Mouse (Mus musculus): Measurements from ENCODE around the gene Trpv6.

The Trpv6 gene

DNA sequence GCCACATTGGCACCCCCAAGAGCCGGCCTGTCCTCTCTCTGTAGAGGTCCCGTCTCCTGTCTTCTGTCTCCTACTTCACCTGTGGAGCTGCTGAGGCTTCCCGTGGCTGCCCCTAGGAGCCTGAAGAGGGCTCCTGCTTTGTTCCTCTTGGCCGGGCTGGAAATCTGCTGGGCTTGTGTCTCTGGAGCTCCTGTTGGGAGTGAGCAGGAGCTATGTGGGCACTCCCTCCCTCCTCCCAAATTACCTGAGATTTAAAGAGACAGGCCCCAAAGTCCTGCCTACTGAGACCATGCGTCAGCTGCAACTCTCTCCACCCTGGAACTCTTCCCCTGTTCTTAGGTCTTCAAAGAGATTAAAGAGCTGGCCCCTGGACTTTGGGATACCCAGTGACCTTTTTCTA is at the start of gene Trpv6:
Trpv6 (minus strand) TSS at position 228 of the 400 bp plus-strand sequence.
- DNase-seq (ENCODE audit: low read depth, low spot score) = no peak

DNA sequence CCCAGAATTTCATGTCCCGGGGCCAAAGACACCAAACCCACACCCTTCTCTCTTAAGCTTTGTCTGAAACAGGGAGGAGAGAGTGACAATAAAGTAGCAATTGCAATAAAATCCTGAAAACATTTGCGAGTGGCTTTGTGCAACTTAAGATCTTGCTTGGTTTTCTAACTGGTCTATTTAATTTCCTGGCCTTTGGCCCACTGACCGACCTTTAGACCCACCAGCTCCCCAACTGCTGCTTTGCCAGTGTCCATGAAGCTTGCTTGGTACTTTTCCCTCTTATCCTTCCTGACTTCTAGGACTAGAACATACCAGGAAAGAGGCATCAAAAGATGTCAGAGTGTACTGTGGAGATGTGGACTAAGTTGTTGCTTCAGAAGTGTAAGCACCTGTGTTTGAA is 49.4 kb upstream of the Trpv6 start:
- no peak for DNase-seq (ENCODE audit: low read depth, low spot score)

DNA sequence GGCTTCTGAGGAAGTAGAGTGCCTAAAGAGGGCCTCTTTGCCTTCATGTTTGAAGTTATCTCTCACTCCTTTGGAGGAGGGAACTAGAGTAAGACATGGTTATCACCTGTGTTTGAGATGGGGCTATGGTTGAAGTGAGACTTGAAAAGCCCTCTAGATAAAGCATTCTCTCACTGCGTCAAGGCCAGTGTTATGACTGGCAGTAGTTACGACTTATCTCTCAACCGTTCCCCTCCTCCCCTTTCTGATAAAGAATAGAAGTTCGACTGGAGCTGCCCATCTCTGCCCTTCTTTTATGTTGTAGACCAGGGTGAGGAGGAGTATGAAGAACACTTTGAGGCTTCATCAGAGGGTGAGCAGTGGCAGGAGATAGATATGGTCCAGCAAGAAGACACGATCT is 48.7 kb upstream of the Trpv6 start:
- no peak for DNase-seq (ENCODE audit: low read depth, low spot score)

DNA sequence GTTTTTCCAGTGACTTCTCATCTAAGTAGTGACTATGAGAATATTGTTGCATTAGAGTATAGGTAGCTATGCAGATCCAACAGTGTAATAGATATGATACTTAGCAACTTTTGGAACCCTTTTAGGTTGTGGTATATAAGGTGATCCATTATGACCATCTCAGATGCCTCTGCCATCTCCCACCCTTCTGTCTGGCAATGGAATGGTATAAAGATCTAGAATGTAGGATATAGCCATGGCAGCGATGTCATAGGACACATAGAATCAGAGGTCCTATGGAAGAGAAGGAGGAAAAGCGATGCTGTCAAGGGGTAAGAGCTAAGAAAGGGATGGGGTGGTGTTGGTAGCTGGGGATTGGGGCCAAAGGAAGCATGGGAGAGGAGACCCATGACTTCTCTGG is 47.9 kb upstream of the Trpv6 start, which contains the start of gene Llcfc1:
Llcfc1 (plus strand) TSS at position 301 of the 400 bp plus-strand sequence.
- DNase-seq (ENCODE audit: low read depth, low spot score) = no peak

DNA sequence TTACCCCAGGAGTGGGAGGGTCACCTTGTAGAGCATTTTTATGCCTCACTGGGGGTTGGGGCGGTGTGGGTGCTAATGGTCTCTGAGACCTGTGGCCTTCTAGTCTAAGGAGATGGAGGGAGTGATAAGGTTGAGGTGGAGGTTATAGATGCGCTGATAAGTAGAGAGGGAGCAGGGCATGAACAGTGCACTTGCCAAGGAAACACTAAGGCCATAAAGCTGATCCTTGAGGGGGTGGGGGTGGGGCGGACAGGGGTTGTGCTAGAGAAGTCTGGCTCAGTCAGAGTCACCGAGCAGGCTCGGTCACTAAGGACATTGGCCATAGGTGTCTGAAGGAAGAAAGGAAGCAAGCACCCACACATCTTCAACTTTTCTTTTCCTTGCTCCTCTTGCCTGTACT is 45.5 kb upstream of the Trpv6 start:
- no peak for DNase-seq (ENCODE audit: low read depth, low spot score)

DNA sequence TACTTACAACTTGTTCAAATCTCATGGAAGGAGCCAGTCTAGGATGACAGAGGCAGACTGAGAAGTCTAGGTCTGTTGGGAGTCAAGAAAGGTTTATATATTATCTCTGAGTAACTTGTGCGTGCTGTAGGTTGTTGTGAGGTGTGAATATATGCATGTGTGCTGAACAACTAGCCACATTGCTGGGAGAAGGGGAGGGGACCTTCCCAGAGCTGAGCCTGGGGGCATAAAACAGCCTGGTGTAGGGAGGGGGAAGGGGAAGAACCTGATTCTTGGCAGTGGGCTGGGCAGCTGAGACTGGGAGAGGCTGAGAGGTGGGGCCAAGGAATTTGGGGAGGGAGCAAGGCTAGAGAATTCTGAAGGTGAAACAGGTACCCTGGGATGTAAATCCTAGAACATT is 44.5 kb upstream of the Trpv6 start, which contains the start of gene Trpv5:
Trpv5 (minus strand) TSS at position 101 of the 400 bp plus-strand sequence.
- peak; percentile 14 for DNase-seq (ENCODE audit: low read depth, low spot score)

DNA sequence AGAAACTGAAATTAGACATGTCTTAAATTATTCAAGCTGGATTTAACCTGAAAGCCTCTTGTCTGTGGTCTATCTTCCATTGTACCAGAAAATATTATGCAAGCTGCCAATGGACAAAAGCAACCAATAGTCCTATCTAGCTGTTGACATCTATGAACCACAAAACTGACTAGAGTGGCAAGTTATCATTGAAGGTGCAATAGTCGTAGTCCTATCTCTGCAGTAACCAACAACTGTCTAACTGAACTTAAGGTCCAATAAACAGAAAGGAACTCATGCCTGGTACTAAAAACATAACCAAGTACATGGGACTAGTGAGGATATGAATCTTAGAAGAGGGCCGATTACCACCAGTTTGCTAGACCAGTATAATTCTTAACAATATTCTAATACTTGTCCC is 40.3 kb upstream of the Trpv6 start:
- no peak for DNase-seq (ENCODE audit: low read depth, low spot score)

DNA sequence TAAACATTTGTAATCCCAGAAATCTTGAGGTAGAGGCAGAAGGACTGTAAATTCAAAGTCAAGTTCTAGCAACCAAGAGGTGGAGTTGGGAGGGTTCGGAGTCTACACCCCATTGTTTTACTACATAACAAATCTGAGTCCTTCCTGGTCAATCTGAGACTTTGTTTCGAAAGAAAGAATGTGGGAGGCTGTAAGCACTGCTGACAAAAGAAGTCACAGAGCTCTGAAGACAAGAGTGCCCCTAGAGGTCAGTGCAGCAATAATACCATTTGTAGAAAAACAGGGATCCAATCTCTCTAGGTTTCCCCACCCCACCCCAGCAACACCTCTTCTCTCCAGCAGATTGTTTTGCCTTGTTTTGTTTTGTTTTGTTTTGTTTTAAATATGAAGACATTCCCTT is 26.1 kb upstream of the Trpv6 start:
- DNase-seq (ENCODE audit: low read depth, low spot score) = peak; percentile 62

DNA sequence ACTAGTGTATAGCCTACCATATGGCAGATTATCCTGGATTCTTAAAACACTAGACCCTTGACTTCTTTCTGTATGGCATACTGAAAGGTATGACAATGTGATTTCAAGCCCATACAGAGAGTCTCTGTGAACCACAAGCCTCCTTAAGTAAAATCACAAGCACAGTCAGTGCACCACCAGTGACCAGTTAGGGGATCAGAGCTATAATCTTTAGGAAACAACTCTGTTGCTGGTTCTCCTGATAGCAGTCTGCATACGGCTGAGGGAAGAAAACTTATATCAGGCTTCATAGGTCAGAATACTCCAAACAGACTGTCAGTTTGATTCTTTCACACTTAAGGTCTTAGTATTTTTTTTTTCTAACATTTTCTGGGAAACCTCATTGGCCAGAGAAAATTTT is 22.3 kb upstream of the Trpv6 start:
- DNase-seq (ENCODE audit: low read depth, low spot score) = no peak

DNA sequence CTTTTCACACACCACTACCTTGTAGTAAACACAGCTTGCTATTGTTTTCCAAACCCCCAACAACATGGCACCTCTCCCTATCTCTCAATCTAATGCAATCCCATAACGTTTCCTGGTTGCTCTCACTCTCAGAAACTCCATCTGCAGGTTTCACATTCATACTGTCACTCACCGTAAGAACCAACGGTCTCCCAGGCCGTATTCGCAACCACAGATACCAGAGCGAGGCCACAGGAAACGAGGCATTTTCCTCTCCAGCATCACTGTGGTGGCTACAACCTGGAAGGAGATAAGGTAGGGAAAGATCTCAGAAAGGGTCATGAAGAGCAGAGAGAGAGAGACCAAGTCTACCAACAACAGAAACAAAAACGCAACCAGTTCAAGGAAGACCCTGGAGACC is 18.4 kb upstream of the Trpv6 start:
- no peak for DNase-seq (ENCODE audit: low read depth, low spot score)

DNA sequence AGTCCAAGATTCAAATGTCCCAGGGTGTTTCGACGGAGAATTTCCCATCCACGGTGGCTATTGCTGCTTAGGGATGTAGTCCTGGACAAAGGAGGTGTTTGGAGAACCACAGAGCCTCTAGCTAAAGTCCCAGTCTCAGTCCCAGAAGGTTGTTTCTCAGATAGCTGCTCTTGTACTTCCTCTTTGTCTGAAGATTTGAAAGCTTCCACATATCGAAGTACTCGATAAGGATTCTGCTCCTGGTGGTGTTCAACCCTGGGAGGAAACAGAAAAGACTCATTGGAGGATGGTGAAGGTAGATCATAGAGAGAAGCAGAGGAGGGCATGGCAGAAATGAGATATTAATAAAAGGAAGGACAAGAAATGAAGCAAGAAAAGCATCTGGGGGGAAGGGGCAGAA is 17.0 kb upstream of the Trpv6 start:
- no peak for DNase-seq (ENCODE audit: low read depth, low spot score)

DNA sequence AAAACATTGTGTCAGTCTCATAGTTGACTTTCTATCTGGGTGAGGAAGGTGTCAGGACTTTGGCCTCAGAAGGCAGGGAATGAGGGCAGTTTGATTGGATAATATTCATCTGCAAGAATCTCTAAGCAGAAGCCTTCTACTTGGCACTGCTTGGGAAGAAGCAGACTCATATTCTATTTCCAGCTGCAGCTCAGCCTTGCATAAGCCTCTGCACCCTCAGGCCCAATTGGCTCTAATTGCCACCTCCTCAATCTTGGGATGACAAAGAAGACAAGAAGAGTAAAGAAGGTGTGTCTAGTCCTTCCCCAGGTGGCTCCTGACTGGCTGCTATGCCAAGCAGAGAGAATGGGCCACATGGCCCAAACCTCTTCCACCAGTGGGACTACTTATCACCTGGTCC is 10.5 kb upstream of the Trpv6 start:
- DNase-seq (ENCODE audit: low read depth, low spot score) = no peak

DNA sequence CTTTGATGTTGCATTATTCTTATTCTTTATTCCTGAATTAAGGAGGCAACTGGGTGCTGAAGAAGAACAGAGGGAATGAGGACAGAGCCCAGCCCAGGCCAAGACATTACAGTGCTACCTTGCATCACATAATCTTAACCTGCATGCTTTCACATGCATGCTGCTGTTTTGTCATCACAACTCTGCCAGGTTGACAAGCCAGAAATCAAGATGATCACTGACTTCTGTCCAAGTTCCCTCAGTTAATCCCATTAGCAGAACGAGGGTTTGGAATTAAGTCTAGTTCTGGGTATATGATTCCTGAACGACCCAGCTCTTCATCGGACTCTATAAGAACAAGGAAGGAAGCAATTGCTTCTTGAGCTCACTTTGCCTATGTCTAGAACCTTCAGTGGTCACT is 10.0 kb upstream of the Trpv6 start:
- DNase-seq (ENCODE audit: low read depth, low spot score) = no peak

DNA sequence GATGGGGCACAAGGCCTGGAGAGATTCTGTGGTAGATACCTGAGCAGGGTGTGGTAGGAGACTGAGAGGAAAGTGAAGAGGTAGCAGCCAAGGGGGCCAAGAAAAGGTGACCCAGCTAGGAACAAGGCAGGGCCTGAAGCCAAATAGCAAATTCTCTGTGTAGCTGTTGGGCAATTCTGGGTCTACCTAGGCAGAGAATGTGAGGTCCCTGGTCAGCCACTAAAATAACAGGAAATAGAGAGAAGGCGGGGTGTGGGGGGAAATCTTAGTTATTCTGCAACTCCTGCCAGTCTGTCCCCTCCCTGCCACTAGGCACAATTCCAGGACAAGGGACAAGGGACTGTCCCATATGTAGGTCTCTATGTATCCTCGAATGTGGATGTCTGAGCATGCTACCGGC is 7.0 kb upstream of the Trpv6 start:
- no peak for DNase-seq (ENCODE audit: low read depth, low spot score)

DNA sequence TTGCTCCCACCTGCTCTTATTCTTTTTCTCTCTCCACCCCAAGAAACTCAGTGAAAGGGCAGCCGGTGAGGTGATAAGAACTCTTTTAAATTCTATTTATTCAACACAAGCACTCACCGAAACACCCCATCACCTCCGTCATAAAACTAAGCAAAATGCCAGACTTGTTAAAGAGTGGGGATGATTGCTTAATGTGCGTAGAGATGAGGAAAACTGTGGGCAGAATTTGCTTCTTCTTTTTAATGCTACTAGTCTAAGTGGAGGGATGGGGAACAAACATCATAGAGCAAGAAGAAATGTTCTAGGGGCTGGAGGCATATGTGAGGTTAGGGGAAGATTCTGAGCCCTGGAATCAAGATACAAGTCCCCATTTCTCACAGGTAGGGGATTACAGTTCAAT is 6.6 kb upstream of the Trpv6 start:
- no peak for DNase-seq (ENCODE audit: low read depth, low spot score)

DNA sequence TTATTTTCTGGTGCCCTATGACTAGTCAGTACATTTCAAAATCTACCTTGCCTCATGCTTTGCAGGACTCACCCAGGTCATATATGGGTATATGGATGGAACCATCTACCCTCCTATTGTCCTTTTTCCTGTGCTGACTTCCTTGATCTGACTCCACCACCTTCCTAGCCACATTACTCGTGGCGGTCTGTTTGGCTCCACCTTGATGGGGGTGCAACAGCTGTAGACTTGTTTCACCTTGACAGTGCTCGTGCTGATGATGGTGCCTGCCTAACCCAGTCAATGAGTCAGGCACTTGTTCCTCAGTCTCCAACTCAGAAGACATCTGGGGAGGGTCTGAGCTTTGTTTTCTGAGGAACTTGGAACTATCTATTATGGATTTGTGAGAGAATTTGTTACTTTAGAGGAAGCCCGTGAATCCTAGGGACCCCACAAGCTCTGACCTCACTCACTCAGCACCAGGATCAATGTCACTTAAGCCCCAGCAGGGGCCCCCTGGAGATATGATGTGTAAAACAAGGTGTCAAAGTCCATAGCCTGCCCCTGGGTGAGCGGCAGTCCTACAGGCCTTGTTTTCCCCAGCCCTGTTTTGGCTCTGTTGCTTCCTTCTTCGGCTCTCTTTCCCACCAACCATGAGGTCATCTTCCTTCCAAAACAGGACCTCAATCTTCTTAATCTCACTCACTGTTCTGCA is 5.1 kb upstream of the Trpv6 start:
- DNase-seq (ENCODE audit: low read depth, low spot score) = no peak

DNA sequence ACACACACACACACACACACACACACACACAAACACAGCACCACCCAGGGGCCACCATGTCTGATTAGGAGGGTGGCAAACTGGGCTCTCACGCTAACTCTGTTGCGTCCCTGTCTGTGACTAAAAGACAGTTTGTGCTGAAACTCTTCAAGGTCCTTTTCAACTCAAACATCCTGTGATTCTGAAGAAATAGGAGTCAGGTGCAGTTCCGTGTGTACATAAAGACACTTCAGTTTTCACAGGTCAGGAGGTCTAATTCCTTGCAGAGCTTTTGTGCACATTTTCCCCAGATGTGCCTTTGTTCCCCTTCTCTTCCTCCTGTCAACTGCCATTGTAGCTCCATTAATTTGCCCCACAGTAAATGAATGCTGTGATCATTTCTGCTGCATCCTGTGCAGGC is 4.2 kb upstream of the Trpv6 start:
- DNase-seq (ENCODE audit: low read depth, low spot score) = no peak

DNA sequence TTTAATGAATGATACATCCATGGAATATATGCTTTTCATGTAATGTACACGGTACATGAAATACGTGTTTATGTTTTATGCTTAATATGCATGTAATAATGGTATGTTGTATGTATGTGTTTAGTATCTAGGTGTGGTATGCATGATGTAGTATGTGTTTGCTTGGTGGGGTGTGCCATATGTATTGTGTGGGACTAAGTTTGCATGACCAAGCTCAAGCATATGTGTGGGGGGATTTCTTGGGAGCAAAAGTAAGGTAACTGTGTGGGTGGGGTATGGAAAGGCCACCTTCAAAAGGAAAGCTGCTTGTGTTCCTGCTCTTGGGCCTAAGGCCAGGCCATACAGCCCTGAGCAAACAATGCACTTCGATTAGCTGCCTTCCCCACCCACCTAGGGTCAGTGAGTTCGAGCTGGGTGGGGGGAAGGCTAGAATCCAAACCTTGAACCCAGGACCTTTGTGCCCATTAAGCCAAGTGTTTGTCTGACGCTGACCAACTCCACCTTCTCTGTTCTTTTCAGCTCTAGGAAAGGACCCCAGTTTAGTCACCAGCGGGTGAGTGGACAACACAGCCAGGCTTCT is 1.8 kb upstream of the Trpv6 start:
- DNase-seq (ENCODE audit: low read depth, low spot score) = no peak

DNA sequence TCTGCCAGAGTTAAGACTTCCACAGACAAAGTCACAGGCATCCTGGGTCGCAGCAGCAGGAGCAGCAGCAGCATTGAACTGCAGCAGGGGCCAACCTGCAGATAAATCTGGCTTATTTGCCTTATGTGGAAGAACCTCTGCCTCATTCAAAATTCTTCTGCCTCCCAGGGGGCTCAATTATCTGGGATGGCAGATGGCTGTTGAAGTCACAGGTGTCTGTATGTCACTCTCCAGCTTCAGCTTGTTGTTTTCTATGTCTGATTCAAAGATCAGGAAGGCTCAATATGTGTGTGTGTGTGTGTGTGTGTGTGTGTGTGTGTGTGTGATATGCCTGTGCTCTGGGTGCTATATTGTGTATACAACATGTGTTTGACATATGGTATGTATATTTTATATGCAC is 1.2 kb upstream of the Trpv6 start:
- DNase-seq (ENCODE audit: low read depth, low spot score) = no peak

DNA sequence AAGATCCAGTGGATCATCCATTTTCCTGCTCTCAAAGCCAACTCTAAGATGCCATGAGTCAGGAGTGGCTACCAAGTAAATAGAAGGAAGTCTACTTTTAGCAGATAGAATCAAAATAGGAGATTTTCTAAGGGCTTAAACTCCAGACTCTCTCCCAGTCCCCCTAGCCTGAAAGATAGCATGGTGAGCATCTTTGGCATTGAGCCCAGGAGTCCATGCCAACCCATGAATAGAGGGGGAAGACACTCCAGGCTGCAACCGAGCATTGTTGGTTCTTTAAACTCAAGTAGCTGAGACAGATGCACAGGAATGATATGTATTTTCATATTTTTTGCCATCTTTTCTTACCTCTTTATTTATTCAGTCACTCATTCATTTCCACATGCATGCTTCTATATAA is 994 bp downstream of the Trpv6 start:
- DNase-seq (ENCODE audit: low read depth, low spot score) = no peak

DNA sequence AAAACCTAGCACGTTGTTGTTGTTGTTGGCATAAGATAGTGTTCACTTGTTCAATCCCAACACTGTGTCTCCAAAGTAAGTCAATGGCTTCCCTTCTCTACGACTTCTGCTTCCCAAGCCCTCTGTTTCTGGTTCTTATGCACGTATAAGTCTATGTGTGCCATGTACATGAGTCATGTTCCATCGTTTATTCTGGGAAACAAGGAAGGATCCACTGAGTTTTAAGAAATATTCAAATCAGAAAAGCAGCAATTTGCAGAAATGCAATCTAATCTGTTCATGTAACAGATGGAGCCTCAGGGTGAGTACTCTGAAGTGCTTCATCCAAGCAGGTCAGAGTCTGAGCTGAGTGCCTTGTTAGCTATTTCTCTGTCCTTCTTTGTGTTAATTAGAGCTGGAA is 4.7 kb downstream of the Trpv6 start:
- no peak for DNase-seq (ENCODE audit: low read depth, low spot score)

DNA sequence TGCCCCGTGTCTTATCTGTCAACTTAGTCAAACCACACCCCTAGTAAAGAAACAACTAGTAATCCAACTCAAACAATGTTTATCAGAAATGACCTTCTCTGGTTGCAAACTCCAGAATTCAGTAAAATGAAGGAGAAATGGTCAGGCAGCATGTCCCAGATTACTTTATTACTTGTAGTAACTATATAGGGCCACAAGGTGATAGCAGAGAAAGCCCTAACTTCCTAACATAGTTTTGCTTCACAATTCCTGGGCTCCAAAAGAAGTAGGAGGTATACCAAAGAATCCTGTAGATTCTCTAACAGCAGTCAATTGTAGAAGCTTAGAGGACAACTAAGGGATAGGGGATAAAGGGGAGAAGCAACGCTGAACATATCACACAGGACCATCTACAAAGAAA is 5.4 kb downstream of the Trpv6 start:
- DNase-seq (ENCODE audit: low read depth, low spot score) = no peak

DNA sequence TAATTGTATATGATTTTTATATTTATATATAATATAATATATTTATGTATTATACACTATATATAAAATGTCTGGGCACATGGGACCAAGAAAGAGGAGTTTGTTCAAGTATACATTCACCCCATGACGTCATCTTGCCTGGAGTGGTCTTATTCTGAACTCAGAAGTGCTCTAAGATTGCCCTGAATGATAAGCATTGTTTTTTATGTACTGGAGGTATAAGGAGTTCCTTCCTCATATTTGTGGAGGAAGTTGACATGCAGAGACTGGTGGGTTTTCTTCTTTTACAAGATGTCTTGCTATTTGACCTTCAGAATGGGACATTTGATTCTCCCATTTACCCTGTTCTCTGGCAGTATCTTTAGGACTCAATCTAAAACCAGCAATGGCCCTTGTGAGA is 8.0 kb downstream of the Trpv6 start:
- DNase-seq (ENCODE audit: low read depth, low spot score) = no peak

DNA sequence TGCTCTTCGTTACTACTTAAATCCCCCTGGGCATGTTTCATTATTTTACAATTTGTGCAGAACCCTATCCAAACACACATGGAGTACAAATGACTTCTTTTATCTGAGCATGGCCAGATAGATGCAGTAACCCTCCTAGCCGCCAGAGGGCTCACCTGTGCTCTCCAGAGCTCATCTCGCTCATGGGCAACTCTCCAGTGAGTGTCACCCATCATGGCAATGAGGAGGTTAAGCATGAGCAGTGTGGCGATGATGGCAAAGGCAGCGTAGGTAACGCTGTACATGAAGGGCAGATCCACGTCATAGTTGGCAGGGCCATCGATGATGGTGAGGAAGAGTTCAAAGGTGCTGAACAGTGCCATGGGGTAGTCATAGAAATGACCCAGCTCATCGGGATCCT is 13.5 kb downstream of the Trpv6 start:
- DNase-seq (ENCODE audit: low read depth, low spot score) = peak; percentile 59

All from ES-CJ7 (cell line).